Mouse (Mus musculus) T-helper 1 cell (primary cell): ENCODE measurements around the gene Psme2.

ENCODE experiments used
- in situ Hi-C: fragments of 300-600 bp; cut with MboI, MseI; formaldehyde crosslinking; loops from one replicate; pipeline ENCODE4 v1.15.1; 2025; ENCODE audit warnings: high pct_unique_total_duplicates

Gene Psme2

DNA sequence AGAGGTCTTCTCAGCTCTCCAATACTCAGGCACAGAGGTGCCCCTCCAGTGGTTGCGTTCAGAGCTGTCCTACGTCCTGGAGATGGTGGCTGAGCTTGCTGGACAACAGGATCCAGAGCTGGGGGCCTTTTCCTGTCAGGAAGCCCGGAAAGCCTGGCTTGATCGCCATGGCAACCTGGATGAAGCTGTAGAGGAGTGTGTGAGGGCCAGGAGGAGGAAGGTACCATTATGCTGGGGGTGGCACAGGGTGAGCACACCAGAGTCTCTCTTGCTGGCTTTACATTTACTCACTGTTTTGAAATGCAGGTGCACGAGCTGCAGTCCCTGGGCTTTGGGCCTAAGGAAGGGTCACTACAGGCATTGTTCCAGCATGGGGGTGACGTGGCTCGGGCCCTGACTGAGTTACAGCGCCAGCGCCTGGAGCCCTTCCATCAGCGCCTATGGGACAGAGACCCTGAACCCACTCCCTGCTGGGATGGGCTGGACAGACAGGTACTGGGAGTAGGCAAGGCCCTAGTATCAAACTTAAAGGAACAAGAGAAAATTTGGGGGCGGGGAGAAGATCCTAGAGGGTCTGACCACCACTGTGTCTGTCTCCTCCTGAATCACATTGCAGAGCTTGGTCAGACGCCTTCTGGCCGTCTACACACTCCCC lies 5.2 kb upstream of the Psme2 start:
- in situ Hi-C loops, result no loop called here

- in situ Hi-C loops, result no loop called here
These were observed 1.3 kb upstream of the Psme2 start for GRCm38 (mm10) chr14:55592226-55592625.

GRCm38 (mm10) chr14:55591331-55591891 lies 498 bp upstream of the Psme2 start, which contains the start of gene Rnf31:
TSS of gene Rnf31 (plus strand) at chr14:55591708.
- in situ Hi-C loops, result no loop called here

DNA sequence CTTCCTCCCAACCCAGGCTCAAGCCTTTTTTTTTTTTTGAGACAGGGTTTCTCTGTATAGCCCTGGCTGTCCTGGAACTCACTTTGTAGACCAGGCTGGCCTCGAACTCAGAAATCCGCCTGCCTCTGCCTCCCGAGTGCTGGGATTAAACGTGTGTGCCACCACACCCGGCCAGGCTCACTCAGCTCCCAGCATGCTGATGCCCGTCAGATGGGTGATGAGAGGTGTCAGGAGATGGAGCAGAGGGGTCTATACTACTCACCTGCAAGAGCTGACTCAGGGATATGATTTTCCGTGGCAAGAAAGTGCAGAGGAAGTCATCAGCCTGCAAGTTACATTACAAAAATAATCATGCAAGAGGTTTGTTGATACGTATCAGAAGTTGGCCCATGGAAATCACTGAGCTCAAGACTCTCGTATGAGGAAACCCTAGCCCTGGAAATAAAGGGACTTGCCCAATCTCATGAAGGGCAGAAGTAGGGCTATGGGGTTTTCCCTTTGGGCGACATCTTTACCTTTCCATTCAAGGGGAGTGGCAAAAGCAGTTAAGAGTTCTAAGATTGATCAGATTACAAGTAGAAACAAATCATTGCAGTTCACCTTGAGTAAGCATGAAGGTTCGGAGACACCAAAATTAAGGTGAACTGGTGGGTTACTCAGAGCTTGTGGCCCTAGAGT lies 1.0 kb downstream of the Psme2 start:
- in situ Hi-C loops, result no loop called here

DNA sequence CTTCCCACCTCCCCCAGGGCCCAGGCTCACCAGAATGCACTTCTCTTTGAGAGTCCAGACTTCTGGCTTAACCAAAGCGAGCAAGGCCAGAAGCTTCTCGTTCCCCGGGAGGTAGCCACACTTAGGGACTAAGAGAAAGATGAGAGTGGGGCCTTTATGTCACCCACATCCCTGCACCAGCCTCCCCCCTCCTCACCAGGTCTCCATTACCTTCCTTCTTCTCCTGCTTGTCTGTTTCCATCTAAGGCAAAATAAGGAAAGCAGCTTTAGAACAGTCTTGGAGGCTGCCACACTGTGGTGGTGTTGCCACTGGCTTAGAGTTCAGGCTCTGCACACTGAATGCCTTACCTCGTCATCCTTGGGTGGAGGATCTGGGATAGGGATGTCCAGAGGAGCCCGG lies 1.6 kb downstream of the Psme2 start:
- in situ Hi-C loops, result no loop called here

GRCm38 (mm10) chr14:55586149-55586548 lies 4.8 kb downstream of the Psme2 start:
- in situ Hi-C loops, result no loop called here

DNA sequence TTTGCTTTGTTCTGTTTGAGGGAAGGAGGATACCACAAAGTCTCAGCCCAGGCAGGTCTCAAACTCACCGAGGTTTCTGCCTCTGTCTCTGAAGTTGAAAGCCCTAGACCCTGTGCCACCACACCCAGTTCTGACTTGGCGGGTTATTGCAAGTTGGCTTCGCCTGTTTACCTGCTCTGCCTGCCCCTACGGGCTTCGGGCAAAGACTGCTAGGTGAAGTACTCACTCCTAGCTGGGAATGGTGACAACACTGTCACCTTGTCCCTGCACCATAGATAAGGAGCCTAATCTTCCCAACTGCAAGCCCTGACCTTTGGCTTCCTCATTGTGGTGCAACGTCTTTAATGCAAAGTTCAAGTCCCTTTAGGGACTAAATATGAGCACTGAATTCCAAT lies 5.3 kb downstream of the Psme2 start:
- in situ Hi-C loops, result no loop called here

GRCm38 (mm10) chr14:55584702-55585565 lies 6.0 kb downstream of the Psme2 start, which contains the start of gene Emc9:
TSS of gene Emc9 (minus strand) at chr14:55585302.
- in situ Hi-C loops, result no loop called here

DNA sequence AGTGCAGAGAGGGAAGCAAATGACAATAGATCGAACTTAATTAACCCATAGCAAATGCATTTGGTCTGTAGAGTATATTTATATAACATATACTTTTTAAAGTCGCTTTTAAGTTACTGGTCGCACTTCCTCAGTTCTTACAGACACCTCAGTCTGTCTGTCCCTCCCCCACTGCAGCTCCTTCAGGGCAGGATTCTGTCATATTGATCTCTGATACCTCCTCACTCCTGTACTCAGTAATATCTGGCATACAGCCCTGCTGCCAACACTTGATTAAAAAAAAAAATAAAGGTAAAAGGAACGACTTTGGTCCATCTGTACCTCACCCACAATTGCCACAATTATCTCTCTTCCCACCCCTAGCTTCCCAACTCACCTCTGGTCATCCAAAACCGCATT lies 6.6 kb downstream of the Psme2 start:
- in situ Hi-C loops, result no loop called here

DNA sequence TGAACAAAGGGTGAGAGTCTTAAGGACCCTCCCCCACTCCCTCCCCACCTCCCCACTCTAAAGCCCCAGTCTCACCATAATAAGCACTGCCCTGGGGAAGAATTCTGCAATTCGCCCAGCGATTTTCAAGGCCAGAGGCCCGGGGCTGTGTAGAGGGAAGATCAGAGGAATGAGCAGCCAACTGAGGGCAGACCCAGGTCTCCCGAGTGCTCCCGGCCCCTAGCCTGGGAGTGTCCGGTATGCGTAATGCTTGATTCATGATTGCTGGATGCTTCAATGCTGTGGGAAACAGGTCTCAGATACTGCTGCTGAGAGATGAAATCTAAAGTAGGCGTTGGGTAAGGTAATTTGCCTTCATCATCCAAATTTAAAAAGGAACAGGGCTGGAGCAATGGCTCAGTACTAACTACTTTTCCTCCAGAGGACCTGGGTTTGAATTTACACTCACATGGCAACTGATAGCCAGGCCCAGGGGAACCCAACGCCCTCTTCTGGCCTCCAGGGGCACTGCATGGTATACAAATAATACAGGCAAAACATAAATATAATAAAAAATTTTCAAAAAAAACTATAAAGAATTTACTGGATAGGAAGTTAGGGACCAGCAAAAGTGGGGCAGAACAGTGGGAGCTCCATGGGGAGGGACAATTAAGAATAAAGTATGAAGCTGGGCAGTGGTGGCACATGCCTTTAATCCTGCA lies 8.8 kb downstream of the Psme2 start:
- in situ Hi-C loops, result no loop called here

GRCm38 (mm10) chr14:55580731-55581130 lies 10.2 kb downstream of the Psme2 start:
- in situ Hi-C loops, result no loop called here

DNA sequence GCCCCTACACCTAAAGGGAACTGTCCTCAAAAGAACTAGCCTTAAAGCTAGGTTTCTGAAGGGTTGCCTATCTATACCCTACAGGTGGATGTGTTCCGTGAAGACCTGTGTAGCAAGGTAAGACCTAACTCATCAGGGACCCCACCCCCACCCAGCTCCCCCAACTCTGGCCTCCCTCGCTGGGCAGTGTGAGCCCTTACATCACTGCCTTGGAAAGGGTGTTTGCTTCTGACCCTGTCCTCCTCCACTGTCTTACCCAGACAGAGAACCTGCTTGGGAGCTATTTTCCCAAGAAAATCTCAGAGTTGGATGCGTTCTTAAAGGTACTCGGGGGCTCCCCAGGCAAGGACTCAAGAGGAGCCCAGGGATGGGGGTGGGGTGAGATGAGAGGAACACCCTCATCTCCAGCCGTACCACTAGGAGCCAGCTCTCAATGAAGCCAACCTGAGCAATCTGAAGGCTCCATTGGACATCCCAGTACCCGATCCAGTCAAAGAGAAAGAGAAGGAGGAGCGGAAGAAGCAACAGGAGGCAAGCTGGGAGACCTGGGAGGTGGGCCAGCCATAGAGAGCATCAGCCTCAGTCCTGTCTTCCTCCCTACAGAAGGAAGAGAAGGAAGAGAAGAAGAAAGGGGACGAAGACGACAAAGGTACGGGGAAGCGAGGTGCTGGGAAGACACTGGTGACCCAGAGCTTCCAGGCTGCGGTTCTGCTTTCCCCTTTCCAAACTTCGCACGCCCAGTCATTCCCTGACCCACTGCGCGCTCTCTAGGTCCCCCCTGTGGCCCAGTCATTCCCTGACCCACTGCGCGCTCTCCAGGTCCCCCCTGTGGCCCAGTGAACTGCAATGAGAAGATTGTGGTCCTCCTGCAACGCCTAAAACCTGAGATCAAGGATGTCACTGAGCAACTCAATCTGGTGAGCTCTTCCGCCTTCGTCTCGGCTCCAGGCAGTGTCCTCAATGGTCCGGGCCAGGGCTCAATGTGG lies 11.1 kb downstream of the Psme2 start:
- in situ Hi-C loops, result no loop called here

DNA sequence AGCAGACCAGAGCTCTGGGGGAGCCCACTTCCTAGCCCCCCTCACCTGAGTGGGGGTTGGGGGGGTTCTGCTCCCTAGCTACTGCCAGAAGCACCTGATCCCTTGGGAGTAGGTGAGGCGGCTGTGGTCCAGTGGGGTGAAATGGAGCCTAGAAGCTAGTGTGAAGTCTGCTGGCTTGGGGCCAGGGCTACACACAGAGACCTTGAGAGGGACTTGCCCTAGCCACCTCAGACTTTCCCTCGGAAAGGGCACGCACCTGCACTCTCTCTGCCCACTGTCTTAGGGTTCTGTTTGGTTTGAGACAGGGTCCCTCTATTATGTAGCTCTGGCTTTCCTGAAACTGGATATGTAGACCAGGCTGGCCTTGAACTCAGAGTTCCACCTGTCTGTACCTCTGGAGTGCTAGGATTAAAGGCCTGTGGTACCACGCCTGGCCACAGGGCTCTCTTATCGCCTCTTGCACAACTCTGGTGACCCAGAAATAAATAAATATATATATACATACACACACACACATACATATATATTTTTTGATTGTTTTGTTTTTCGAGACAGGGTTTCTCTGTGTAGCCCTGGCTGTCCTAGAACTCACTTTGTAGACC lies 12.1 kb downstream of the Psme2 start:
- in situ Hi-C loops, result no loop called here

- in situ Hi-C loops, result no loop called here
These were observed 12.8 kb downstream of the Psme2 start, which contains the start of gene Psme1 for GRCm38 (mm10) chr14:55577871-55578667. TSS of gene Psme1 (plus strand) at chr14:55578123.

- in situ Hi-C loops, result no loop called here
These were observed 14.5 kb downstream of the Psme2 start for GRCm38 (mm10) chr14:55576376-55576775.

DNA sequence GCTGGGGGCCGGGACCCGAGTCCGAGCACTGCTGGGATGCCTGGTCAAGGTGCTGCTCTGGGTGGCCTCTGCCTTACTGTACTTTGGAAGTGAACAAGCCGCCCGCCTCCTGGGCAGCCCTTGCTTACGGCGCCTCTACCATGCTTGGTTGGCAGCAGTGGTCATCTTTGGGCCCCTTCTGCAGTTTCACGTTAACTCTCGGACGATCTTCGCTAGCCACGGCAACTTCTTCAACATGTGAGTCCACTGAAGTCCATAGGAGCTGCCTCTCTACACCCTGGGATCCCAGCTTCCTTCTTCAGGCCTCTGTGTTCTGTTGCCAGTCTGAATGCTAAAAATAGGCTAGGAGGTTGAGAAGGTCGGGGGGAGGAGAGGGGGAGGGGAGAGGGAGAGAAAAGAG lies 15.2 kb downstream of the Psme2 start:
- in situ Hi-C loops, result no loop called here

- in situ Hi-C loops, result no loop called here
These were observed 15.6 kb downstream of the Psme2 start, which contains the start of gene Fitm1 for GRCm38 (mm10) chr14:55575302-55575701. TSS of gene Fitm1 (plus strand) at chr14:55575617.

- in situ Hi-C loops, result loop anchor here (5.0 kb wide), 1 partner anchor 69 kb away; no protein-coding TSS in a partner anchor
These were observed 19.2 kb downstream of the Psme2 start for GRCm38 (mm10) chr14:55571760-55572159.

GRCm38 (mm10) chr14:55570588-55570987 lies 20.3 kb downstream of the Psme2 start:
- in situ Hi-C loops, result loop anchor here (5.0 kb wide), 1 partner anchor 68 kb away; no protein-coding TSS in a partner anchor
